Mouse (Mus musculus): ENCODE measurements around the gene Chm. TPM values are rescaled to one million over a fixed set of nuclear protein-coding genes. Genes with fewer than 3 reads are reported as not detected.

Gene Chm
- total RNA-seq (2023): 10 to 100 TPM; 18.8 to 19.9 TPM

DNA sequence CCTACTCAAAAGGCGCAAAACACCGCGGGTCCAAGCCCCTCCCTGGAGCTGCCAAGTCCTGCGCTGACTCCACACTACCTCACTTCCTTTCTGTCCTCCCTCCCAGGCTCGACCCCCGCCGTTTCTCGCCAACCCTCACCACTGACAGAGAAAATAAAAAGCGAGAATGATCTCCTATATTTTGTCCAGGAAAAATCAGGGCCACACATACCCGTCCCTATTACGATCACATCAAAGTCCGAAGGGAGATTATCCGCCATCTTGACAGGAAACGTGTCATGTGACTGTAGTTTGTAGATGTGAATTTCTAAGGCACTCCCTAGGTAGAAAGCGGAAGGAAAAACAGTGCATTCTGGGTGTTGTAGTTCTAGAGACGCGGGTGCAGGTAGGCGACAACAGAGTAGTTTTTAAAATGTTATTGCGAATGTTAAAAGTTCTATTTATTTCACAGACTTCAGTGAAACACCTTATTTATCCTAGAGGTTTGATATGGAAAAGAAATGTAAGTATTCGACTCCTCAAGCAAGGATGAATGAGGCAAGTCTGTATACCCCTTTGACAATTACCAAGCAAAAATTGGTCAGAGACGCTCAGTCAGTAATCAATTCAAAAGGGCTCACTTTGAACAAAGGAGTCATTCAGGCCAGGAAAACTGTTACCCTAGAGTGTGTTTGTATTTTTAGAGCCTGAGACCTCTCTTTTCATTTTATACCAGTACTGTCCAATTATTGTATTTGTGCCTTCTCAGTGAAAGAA, at the start of gene Chm:
Gene Chm, minus strand, starts transcription at position 288 of the 756 bp plus-strand sequence.

Other genes starting within 250 kb of the Chm start
- not detected for gene Dach2, start 112.0 kb upstream of the Chm start, total RNA-seq (2023)

All from neutrophil, adult 83 days (primary cell).